Mouse (Mus musculus) bone marrow, adult 2 months (tissue): ENCODE results near the gene Caprin1.

Experiments used
- CTCF ChIP-seq: fragments of 200-500 bp; IDR thresholded peaks from 2 replicates; pipeline ENCODE4 v1.5.1; 2011; ENCODE audit warnings: low read length, control low read depth; ENCODE audit not compliant: control insufficient read depth, insufficient read depth
- POLR2A ChIP-seq: fragments of 200-500 bp; IDR thresholded peaks from 2 replicates; pipeline ENCODE4 v1.6.1; 2011; ENCODE audit warnings: low read depth, mild to moderate bottlenecking, control low read depth, low read length, borderline replicate concordance; ENCODE audit not compliant: control insufficient read depth

DNA sequence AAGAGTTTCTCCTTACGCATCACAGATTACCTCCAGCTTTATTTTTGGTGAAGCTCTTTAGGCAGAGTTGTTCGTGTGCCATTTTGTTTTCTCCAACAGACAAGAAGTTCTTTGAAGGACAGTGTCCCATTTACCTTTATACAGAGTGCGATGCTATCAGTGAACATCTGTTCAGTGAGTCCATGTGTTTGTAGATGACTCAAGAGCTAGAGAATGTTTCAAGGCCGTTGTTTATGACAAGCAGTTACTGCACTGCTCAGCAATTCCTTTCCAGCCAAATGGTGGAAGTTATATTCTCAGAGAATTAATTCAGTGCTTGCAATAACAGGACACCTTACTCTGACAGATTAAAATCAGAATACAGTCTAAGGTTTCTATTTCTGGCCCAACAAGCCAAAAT is 27.5 kb upstream of the Caprin1 start:
- TF ChIP-seq CTCF (no peak), POLR2A (no peak)
